Mouse (Mus musculus): ENCODE data around the gene Ttc21b.

GRCm38 (mm10) chr2:66204218-66204617 is 52.2 kb downstream of the Ttc21b start:
- TF ChIP-seq POLR2A (IDR thresholded peaks at IDR 0.05; ENCODE audit: low read depth, low read length) (no peak), CTCF (conservative IDR thresholded peaks at IDR 0.05; ENCODE audit: insufficient read depth, insufficient read length, low read depth, low read length) (no peak)
